Mouse (Mus musculus): ENCODE data around the gene Ttc29.

Ttc29 gene

GRCm38 (mm10) chr8:78213074-78213473, at the start of gene Ttc29:
Ttc29 (plus strand) TSS chr8:78213297.
- DNase-seq (ENCODE audit: low read depth), result no peak

- no peak for DNase-seq (ENCODE audit: low read depth)
Observed at GRCm38 (mm10) chr8:78171351-78171750, 41.7 kb upstream of the Ttc29 start.

GRCm38 (mm10) chr8:78182654-78183053, 30.4 kb upstream of the Ttc29 start:
- DNase-seq (ENCODE audit: low read depth), result no peak

- DNase-seq (ENCODE audit: low read depth), result no peak
Observed at GRCm38 (mm10) chr8:78183414-78183813, 29.7 kb upstream of the Ttc29 start.

- DNase-seq (ENCODE audit: low read depth), result no peak
Observed at GRCm38 (mm10) chr8:78187087-78187486, 26.0 kb upstream of the Ttc29 start.

- DNase-seq (ENCODE audit: low read depth), result no peak
Observed at GRCm38 (mm10) chr8:78204229-78204628, 8.9 kb upstream of the Ttc29 start.

- DNase-seq (ENCODE audit: low read depth), result no peak
Observed at GRCm38 (mm10) chr8:78210424-78210823, 2.7 kb upstream of the Ttc29 start.

GRCm38 (mm10) chr8:78214645-78215044, 1.5 kb downstream of the Ttc29 start:
- no peak for DNase-seq (ENCODE audit: low read depth)

- DNase-seq (ENCODE audit: low read depth), result no peak
Observed at GRCm38 (mm10) chr8:78226087-78226486, 13.0 kb downstream of the Ttc29 start.

- no peak for DNase-seq (ENCODE audit: low read depth)
Observed at GRCm38 (mm10) chr8:78230721-78231120, 17.6 kb downstream of the Ttc29 start.

- DNase-seq (ENCODE audit: low read depth), result no peak
Observed at GRCm38 (mm10) chr8:78232870-78233707, 20.0 kb downstream of the Ttc29 start.

- no peak for DNase-seq (ENCODE audit: low read depth)
Observed at GRCm38 (mm10) chr8:78233708-78234201, 20.7 kb downstream of the Ttc29 start.

- peak; percentile 4 for DNase-seq (ENCODE audit: low read depth)
Observed at GRCm38 (mm10) chr8:78237972-78238675, 25.0 kb downstream of the Ttc29 start.

GRCm38 (mm10) chr8:78251115-78251514, 38.0 kb downstream of the Ttc29 start:
- DNase-seq (ENCODE audit: low read depth), result no peak

- no peak for DNase-seq (ENCODE audit: low read depth)
Observed at GRCm38 (mm10) chr8:78254374-78254773, 41.3 kb downstream of the Ttc29 start.

GRCm38 (mm10) chr8:78255011-78255410, 41.9 kb downstream of the Ttc29 start:
- no peak for DNase-seq (ENCODE audit: low read depth)

- DNase-seq (ENCODE audit: low read depth), result no peak
Observed at GRCm38 (mm10) chr8:78265506-78265905, 52.4 kb downstream of the Ttc29 start.

- DNase-seq (ENCODE audit: low read depth), result no peak
Observed at GRCm38 (mm10) chr8:78266231-78266630, 53.1 kb downstream of the Ttc29 start.

- DNase-seq (ENCODE audit: low read depth), result no peak
Observed at GRCm38 (mm10) chr8:78267894-78268411, 54.9 kb downstream of the Ttc29 start.

GRCm38 (mm10) chr8:78269281-78269680, 56.2 kb downstream of the Ttc29 start:
- DNase-seq (ENCODE audit: low read depth), result no peak

GRCm38 (mm10) chr8:78271391-78271790, 58.3 kb downstream of the Ttc29 start:
- DNase-seq (ENCODE audit: low read depth), result no peak

- DNase-seq (ENCODE audit: low read depth), result no peak
Observed at GRCm38 (mm10) chr8:78276120-78276519, 63.0 kb downstream of the Ttc29 start.

- no peak for DNase-seq (ENCODE audit: low read depth)
Observed at GRCm38 (mm10) chr8:78277411-78277810, 64.3 kb downstream of the Ttc29 start.
